Mouse (Mus musculus): Measurements from ENCODE around the gene Pom121l2. TPM values are rescaled to one million over a fixed set of nuclear protein-coding genes. Genes with fewer than 3 reads are reported as not detected.

Pom121l2 gene
- polyA plus RNA-seq, 1 experiment from 2014 or later = not detected

GRCm38 (mm10) chr13:21996101-21996839 is 15.3 kb downstream of the Pom121l2 start:
- ATAC-seq (ENCODE audit: low FRiP score, low TSS enrichment) = no peak
- TF ChIP-seq EP300 (optimal IDR thresholded peaks at IDR 0.05) = no peak
- no peak for TF ChIP-seq CTCF (IDR thresholded peaks at IDR 0.05; ENCODE audit: low read depth)
- Histone ChIP-seq H3K4me1 (replicated peaks; ENCODE audit: control insufficient read depth, insufficient read depth) (no peaks in the 10 kb centered on the region), H3K9me3 (ENCODE audit: control insufficient read depth, low read length) (0 out of 2 replicates have a peak, but pooled peaks cover under 1% of the 10 kb centered on the region), H3K4me3 (ENCODE audit: low read depth, low read length) (peak overlapping the region; percentile 25; the same call in 1 of the 2 replicates), H3K4me2 (replicated peaks; ENCODE audit: low read depth) (no peak overlapping the region; the same call in none of the 2 replicates), H3K27me3 (ENCODE audit: control insufficient read depth, insufficient read depth, low read length) (peaks cover 17% of the 10 kb centered on the region; the same call in 1 of the 2 replicates), H3K9ac (ENCODE audit: low read length) (no peak overlapping the region), H3K36me3 (ENCODE audit: control insufficient read depth, insufficient read depth, low read length) (no peaks in the 10 kb centered on the region), H3K27ac (replicated peaks) (no peak overlapping the region)
- 9% methylated on average over 12 of the region's 12 CpGs for WGBS
- DNase-seq (ENCODE audit: low spot score) = no peak

GRCm38 (mm10) chr13:21996840-21997185 is 15.8 kb downstream of the Pom121l2 start:
- 3% methylated on average over 13 of the region's 13 CpGs for WGBS
- H3K9ac ChIP-seq (ENCODE audit: low read length) = no peak overlapping the region
- H3K36me3 ChIP-seq (ENCODE audit: control insufficient read depth, insufficient read depth, low read length) = no peaks in the 10 kb centered on the region
- H3K4me3 ChIP-seq (ENCODE audit: low read depth, low read length) = 0 out of 2 replicates have a peak overlapping the region, but pooled peaks have one; percentile 3
- ATAC-seq (ENCODE audit: low FRiP score, low TSS enrichment) = no peak
- no peak for TF ChIP-seq EP300 (optimal IDR thresholded peaks at IDR 0.05)
- TF ChIP-seq CTCF (IDR thresholded peaks at IDR 0.05; ENCODE audit: low read depth) = no peak
- H3K4me2 ChIP-seq (replicated peaks; ENCODE audit: low read depth) = no peak overlapping the region; the same call in 1 of the 2 replicates
- no peaks in the 10 kb centered on the region for H3K9me3 ChIP-seq (ENCODE audit: control insufficient read depth, low read length)
- H3K4me1 ChIP-seq (replicated peaks; ENCODE audit: control insufficient read depth, insufficient read depth) = no peaks in the 10 kb centered on the region
- no peak for DNase-seq (ENCODE audit: low spot score)
- H3K27me3 ChIP-seq (ENCODE audit: control insufficient read depth, insufficient read depth, low read length) = peaks cover 17% of the 10 kb centered on the region; the same call in 1 of the 2 replicates
- no peak overlapping the region for H3K27ac ChIP-seq (replicated peaks)

GRCm38 (mm10) chr13:21997201-21997820 is 16.3 kb downstream of the Pom121l2 start:
- Histone ChIP-seq H3K4me2 (replicated peaks; ENCODE audit: low read depth) (no peak overlapping the region), H3K9me3 (ENCODE audit: control insufficient read depth, low read length) (no peaks in the 10 kb centered on the region), H3K36me3 (ENCODE audit: control insufficient read depth, insufficient read depth, low read length) (no peaks in the 10 kb centered on the region), H3K27me3 (ENCODE audit: control insufficient read depth, insufficient read depth, low read length) (peaks cover 17% of the 10 kb centered on the region; the same call in 1 of the 2 replicates), H3K4me3 (ENCODE audit: low read depth, low read length) (0 out of 2 replicates have a peak overlapping the region, but pooled peaks have one; percentile 3), H3K27ac (replicated peaks) (no peak overlapping the region), H3K4me1 (replicated peaks; ENCODE audit: control insufficient read depth, insufficient read depth) (no peaks in the 10 kb centered on the region), H3K9ac (ENCODE audit: low read length) (no peak overlapping the region)
- no peak for DNase-seq (ENCODE audit: low spot score)
- no peak for ATAC-seq (ENCODE audit: low FRiP score, low TSS enrichment)
- 5% methylated on average over 21 of the region's 21 CpGs for WGBS
- TF ChIP-seq CTCF (IDR thresholded peaks at IDR 0.05; ENCODE audit: low read depth) (no peak), EP300 (optimal IDR thresholded peaks at IDR 0.05) (no peak)

- H3K27ac ChIP-seq (replicated peaks) = no peak overlapping the region
- no peak overlapping the region for H3K4me2 ChIP-seq (replicated peaks; ENCODE audit: low read depth)
- ATAC-seq (ENCODE audit: low FRiP score, low TSS enrichment) = no peak
- no peak for DNase-seq (ENCODE audit: low spot score)
- no peak overlapping the region for H3K4me3 ChIP-seq (ENCODE audit: low read depth, low read length)
- no peak overlapping the region for H3K9ac ChIP-seq (ENCODE audit: low read length)
- H3K36me3 ChIP-seq (ENCODE audit: control insufficient read depth, insufficient read depth, low read length) = no peaks in the 10 kb centered on the region
- peaks cover 16% of the 10 kb centered on the region; the same call in 1 of the 2 replicates for H3K27me3 ChIP-seq (ENCODE audit: control insufficient read depth, insufficient read depth, low read length)
- H3K9me3 ChIP-seq (ENCODE audit: control insufficient read depth, low read length) = no peaks in the 10 kb centered on the region
- TF ChIP-seq CTCF (IDR thresholded peaks at IDR 0.05; ENCODE audit: low read depth) (no peak), EP300 (optimal IDR thresholded peaks at IDR 0.05) (no peak)
- no peaks in the 10 kb centered on the region for H3K4me1 ChIP-seq (replicated peaks; ENCODE audit: control insufficient read depth, insufficient read depth)
- 7% methylated on average over 4 of the region's 4 CpGs for WGBS
Measured at GRCm38 (mm10) chr13:21997821-21998220, 16.8 kb downstream of the Pom121l2 start.

GRCm38 (mm10) chr13:21998412-21998811 is 17.4 kb downstream of the Pom121l2 start:
- no peak for TF ChIP-seq EP300 (optimal IDR thresholded peaks at IDR 0.05)
- no peak for TF ChIP-seq CTCF (IDR thresholded peaks at IDR 0.05; ENCODE audit: low read depth)
- Histone ChIP-seq H3K27ac (replicated peaks) (no peak overlapping the region), H3K4me3 (ENCODE audit: low read depth, low read length) (no peak overlapping the region), H3K9me3 (ENCODE audit: control insufficient read depth, low read length) (no peaks in the 10 kb centered on the region), H3K36me3 (ENCODE audit: control insufficient read depth, insufficient read depth, low read length) (no peaks in the 10 kb centered on the region), H3K4me1 (replicated peaks; ENCODE audit: control insufficient read depth, insufficient read depth) (no peaks in the 10 kb centered on the region), H3K27me3 (ENCODE audit: control insufficient read depth, insufficient read depth, low read length) (peaks cover 13% of the 10 kb centered on the region; the same call in 1 of the 2 replicates), H3K9ac (ENCODE audit: low read length) (no peak overlapping the region), H3K4me2 (replicated peaks; ENCODE audit: low read depth) (no peak overlapping the region)
- no peak for ATAC-seq (ENCODE audit: low FRiP score, low TSS enrichment)
- WGBS = 31% methylated on average over 3 of the region's 3 CpGs
- no peak for DNase-seq (ENCODE audit: low spot score)

- TF ChIP-seq EP300 (optimal IDR thresholded peaks at IDR 0.05) (no peak), CTCF (IDR thresholded peaks at IDR 0.05; ENCODE audit: low read depth) (no peak)
- Histone ChIP-seq H3K36me3 (ENCODE audit: control insufficient read depth, insufficient read depth, low read length) (no peaks in the 10 kb centered on the region), H3K4me1 (replicated peaks; ENCODE audit: control insufficient read depth, insufficient read depth) (no peaks in the 10 kb centered on the region), H3K4me3 (ENCODE audit: low read depth, low read length) (no peak overlapping the region), H3K27ac (replicated peaks) (no peak overlapping the region), H3K9ac (ENCODE audit: low read length) (no peak overlapping the region), H3K4me2 (replicated peaks; ENCODE audit: low read depth) (no peak overlapping the region), H3K27me3 (ENCODE audit: control insufficient read depth, insufficient read depth, low read length) (peaks cover 13% of the 10 kb centered on the region; the same call in 1 of the 2 replicates), H3K9me3 (ENCODE audit: control insufficient read depth, low read length) (no peaks in the 10 kb centered on the region)
- DNase-seq (ENCODE audit: low spot score) (no peak), ATAC-seq (ENCODE audit: low FRiP score, low TSS enrichment) (no peak)
- whole genome bisulfite sequencing = 40% methylated on average over 4 of the region's 4 CpGs
Measured at GRCm38 (mm10) chr13:21999147-21999546, 18.2 kb downstream of the Pom121l2 start.

Data from stomach, postnatal 0 days (tissue).